Mouse (Mus musculus) C2C12 (cell line): Measurements from ENCODE around the gene Nfib. TPM values are rescaled to one million over a fixed set of nuclear protein-coding genes. Genes with fewer than 3 reads are reported as not detected.

Source experiments
- H3K27me3 ChIP-seq: one replicate; pipeline ENCODE4 v1.6.1; 2011; ENCODE audit not compliant: control insufficient read depth, insufficient read depth, insufficient read length
- H3K36me3 ChIP-seq: one replicate; pipeline ENCODE4 v1.6.1; 2011; ENCODE audit not compliant: control insufficient read depth, insufficient read depth
- H3K4me3 ChIP-seq: one replicate; pipeline ENCODE4 v1.5.1; 2011; ENCODE audit warnings: mild to moderate bottlenecking, control low read depth; ENCODE audit not compliant: poor library complexity, insufficient read depth, severe bottlenecking
- H3K79me2 ChIP-seq: one replicate; pipeline ENCODE4 v1.6.1; 2011; ENCODE audit not compliant: control insufficient read depth, insufficient read depth
- H3K79me3 ChIP-seq: one replicate; pipeline ENCODE4 v1.6.1; 2011; ENCODE audit warnings: low read depth, control low read depth
- H3ac ChIP-seq: one replicate; pipeline ENCODE3; 2011; ENCODE audit warnings: low read depth; ENCODE audit not compliant: control insufficient read depth, insufficient read length
- CEBPB ChIP-seq: IDR thresholded peaks from one replicate; pipeline ENCODE4 v1.6.1; 2011; ENCODE audit warnings: low read depth, mild to moderate bottlenecking, control low read depth, moderate library complexity
- CTCF ChIP-seq: IDR thresholded peaks from one replicate; pipeline ENCODE4 v1.5.1; 2011; ENCODE audit not compliant: control insufficient read depth, insufficient read depth, insufficient read length
- FOSL1 ChIP-seq: IDR thresholded peaks from one replicate; pipeline ENCODE4 v1.8.0; 2011; ENCODE audit warnings: mild to moderate bottlenecking, low read length; ENCODE audit not compliant: poor library complexity, insufficient read depth, severe bottlenecking
- MAX ChIP-seq: IDR thresholded peaks from one replicate; pipeline ENCODE4 v1.6.1; 2011; ENCODE audit warnings: mild to moderate bottlenecking, control low read depth
- MYOD1 ChIP-seq: IDR thresholded peaks from one replicate; pipeline ENCODE4 v1.6.1; 2011; ENCODE audit warnings: low read depth; ENCODE audit not compliant: control insufficient read depth, insufficient read length
- MYOG ChIP-seq: IDR thresholded peaks from one replicate; pipeline ENCODE4 v1.6.1; 2011; ENCODE audit not compliant: control insufficient read depth, insufficient read length; ENCODE audit errors: extremely low read depth
- USF1 ChIP-seq: IDR thresholded peaks from one replicate; pipeline ENCODE4 v1.6.1; 2011; ENCODE audit warnings: low read depth, mild to moderate bottlenecking, control low read depth, moderate library complexity
- polyA plus RNA-seq: library from polyadenylated mRNA; unstranded; fragments of >200 nt; fragmentation: generic; extraction: Trizol; gene quantifications from one replicate; pipeline ENCODE4 v1.2.1, GENCODE M21; 2012; ENCODE audit warnings: missing spikeins

Gene Nfib
- polyA plus RNA-seq, 1 experiment = 5.1 TPM

GRCm38 (mm10) chr4:82624285-82625045 is 81.1 kb downstream of the Nfib start:
- no peak for TF ChIP-seq CEBPB
- no peak for TF ChIP-seq MYOD1
- TF ChIP-seq MYOG = no peak
- no peak for TF ChIP-seq USF1
- no peak for TF ChIP-seq MAX
- TF ChIP-seq FOSL1 = no peak

GRCm38 (mm10) chr4:82623835-82624234 is 81.7 kb downstream of the Nfib start:
- no peaks in the 10 kb centered on the region for H3K79me3 ChIP-seq

More at GRCm38 (mm10) chr4:82624285-82625045, 81.1 kb downstream of the Nfib start:
- Histone ChIP-seq H3K4me3 (no peak overlapping the region), H3K79me3 (no peaks in the 10 kb centered on the region), H3K36me3 (no peaks in the 10 kb centered on the region), H3K27me3 (no peaks in the 10 kb centered on the region), H3K79me2 (no peaks in the 10 kb centered on the region), H3ac (no peak overlapping the region)

GRCm38 (mm10) chr4:82623081-82623538 is 82.4 kb downstream of the Nfib start:
- no peak overlapping the region for H3ac ChIP-seq
- H3K27me3 ChIP-seq = no peaks in the 10 kb centered on the region
- no peaks in the 10 kb centered on the region for H3K79me3 ChIP-seq
- no peaks in the 10 kb centered on the region for H3K36me3 ChIP-seq
- no peak for TF ChIP-seq MYOD1
- TF ChIP-seq FOSL1 = no peak
- no peak for TF ChIP-seq CTCF
- no peak for TF ChIP-seq MYOG
- TF ChIP-seq CEBPB = no peak
- no peak for TF ChIP-seq MAX
- TF ChIP-seq USF1 = no peak
- H3K4me3 ChIP-seq = no peak overlapping the region
- no peaks in the 10 kb centered on the region for H3K79me2 ChIP-seq

More at GRCm38 (mm10) chr4:82623835-82624234, 81.7 kb downstream of the Nfib start:
- TF ChIP-seq CEBPB (no peak), USF1 (no peak), MYOD1 (no peak), CTCF (no peak), MYOG (no peak), FOSL1 (no peak), MAX (no peak)
- Histone ChIP-seq H3ac (no peak overlapping the region), H3K79me2 (no peaks in the 10 kb centered on the region), H3K4me3 (no peak overlapping the region), H3K36me3 (no peaks in the 10 kb centered on the region), H3K27me3 (no peaks in the 10 kb centered on the region)

GRCm38 (mm10) chr4:82622321-82622836 is 83.2 kb downstream of the Nfib start:
- H3K36me3 ChIP-seq = no peaks in the 10 kb centered on the region
- H3K79me2 ChIP-seq = no peaks in the 10 kb centered on the region
- no peaks in the 10 kb centered on the region for H3K79me3 ChIP-seq
- TF ChIP-seq MYOG (no peak), MYOD1 (no peak), USF1 (no peak), FOSL1 (no peak), CEBPB (no peak), MAX (no peak), CTCF (no peak)
- H3ac ChIP-seq = no peak overlapping the region
- H3K4me3 ChIP-seq = no peak overlapping the region
- H3K27me3 ChIP-seq = no peaks in the 10 kb centered on the region

GRCm38 (mm10) chr4:82619539-82619941 is 86.0 kb downstream of the Nfib start:
- no peak overlapping the region for H3ac ChIP-seq

GRCm38 (mm10) chr4:82619003-82619402 is 86.5 kb downstream of the Nfib start:
- no peak for TF ChIP-seq FOSL1
- no peak for TF ChIP-seq CEBPB
- TF ChIP-seq MYOD1 = no peak
- TF ChIP-seq MYOG = no peak
- TF ChIP-seq MAX = no peak
- TF ChIP-seq USF1 = no peak
- no peak for TF ChIP-seq CTCF
- H3ac ChIP-seq = no peak overlapping the region
- no peaks in the 10 kb centered on the region for H3K79me2 ChIP-seq
- no peak overlapping the region for H3K4me3 ChIP-seq
- H3K27me3 ChIP-seq = no peaks in the 10 kb centered on the region
- H3K36me3 ChIP-seq = no peaks in the 10 kb centered on the region
- no peaks in the 10 kb centered on the region for H3K79me3 ChIP-seq

More at GRCm38 (mm10) chr4:82619539-82619941, 86.0 kb downstream of the Nfib start:
- Histone ChIP-seq H3K4me3 (no peak overlapping the region), H3K27me3 (no peaks in the 10 kb centered on the region), H3K79me3 (no peaks in the 10 kb centered on the region), H3K79me2 (no peaks in the 10 kb centered on the region), H3K36me3 (no peaks in the 10 kb centered on the region)
- TF ChIP-seq MYOD1 (no peak), CTCF (no peak), CEBPB (no peak)
